Mouse (Mus musculus): Measurements from ENCODE around the gene Usp6nl.

DNA sequence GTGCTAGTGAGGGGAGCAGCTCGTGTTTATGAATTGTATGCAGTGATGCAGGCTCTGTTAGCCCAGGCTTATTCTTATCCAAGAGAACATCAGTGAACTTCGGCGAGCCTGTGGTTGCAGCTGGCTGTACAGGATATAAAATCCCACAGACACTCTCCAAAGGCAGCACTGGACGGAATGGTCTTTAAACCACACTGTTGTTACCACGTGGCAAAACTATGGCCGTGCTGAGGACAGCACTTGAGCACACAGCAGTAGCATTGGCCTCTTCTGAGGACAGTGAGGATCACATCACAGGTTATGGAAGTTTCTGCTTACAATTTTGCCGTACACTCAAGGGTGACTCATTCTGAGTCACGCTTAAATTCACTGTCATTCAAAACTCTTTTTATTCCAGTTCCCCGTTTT is 44.1 kb downstream of the Usp6nl start:
- TF ChIP-seq MAFK (IDR thresholded peaks at IDR 0.05; ENCODE audit: insufficient read depth, low read depth, low read length) (no peak), HCFC1 (IDR thresholded peaks at IDR 0.05; ENCODE audit: borderline replicate concordance, insufficient read depth, low read length) (no peak), CHD2 (IDR thresholded peaks at IDR 0.05; ENCODE audit: low read depth, low read length) (no peak), ZC3H11A (IDR thresholded peaks at IDR 0.05; ENCODE audit: borderline replicate concordance, low read depth, low read length) (no peak), ZNF384 (IDR thresholded peaks at IDR 0.05; ENCODE audit: low read depth, low read length) (no peak)
